Mouse (Mus musculus) hindbrain, postnatal 0 days (tissue): ENCODE measurements around the gene Vps53. TPM values are rescaled to one million over a fixed set of nuclear protein-coding genes. Genes with fewer than 3 reads are reported as not detected.

Experiments used
- ATAC-seq: fragments of 200-750 bp; cut with Nextera tagmentation; 2 replicates; pipeline ENCODE4 v1.8.0; 2017; ENCODE audit warnings: mild to moderate bottlenecking, moderate TSS enrichment, moderate library complexity
- DNase-seq: peaks from one replicate; pipeline ENCODE4 v3.0.0-alpha.2; 2015; ENCODE audit warnings: low spot score
- H3K27ac ChIP-seq: fragments of 300-500 bp; sonication (generic); 2 replicates; pipeline ENCODE4 v1.5.1; 2014; ENCODE audit warnings: mild to moderate bottlenecking
- H3K27me3 ChIP-seq: fragments of 300-500 bp; sonication (generic); 2 replicates; pipeline ENCODE4 v1.6.1; 2014; ENCODE audit warnings: low read length, mixed read lengths; ENCODE audit not compliant: insufficient read depth
- H3K36me3 ChIP-seq: fragments of 300-500 bp; sonication (generic); 2 replicates; pipeline ENCODE4 v1.6.1; 2014; ENCODE audit warnings: low read length, mixed read lengths; ENCODE audit not compliant: insufficient read depth
- H3K4me1 ChIP-seq: fragments of 300-500 bp; sonication (generic); 2 replicates; pipeline ENCODE4 v1.6.1; 2014; ENCODE audit warnings: antibody characterized with exemption, low read length, mixed read lengths; ENCODE audit not compliant: insufficient read depth
- H3K4me2 ChIP-seq: fragments of 300-500 bp; sonication (generic); 2 replicates; pipeline ENCODE4 v1.6.1; 2014; ENCODE audit warnings: low read depth, mild to moderate bottlenecking, low read length, moderate library complexity, mixed read lengths
- H3K4me3 ChIP-seq: fragments of 300-500 bp; sonication (generic); 2 replicates; pipeline ENCODE4 v1.5.1; 2014; ENCODE audit warnings: low read length
- H3K9ac ChIP-seq: fragments of 300-500 bp; sonication (generic); replicated peaks from 2 replicates; pipeline ENCODE4 v1.6.1; 2014; ENCODE audit warnings: mild to moderate bottlenecking, low read length, moderate library complexity, mixed read lengths
- H3K9me3 ChIP-seq: fragments of 300-500 bp; sonication (generic); 2 replicates; pipeline ENCODE4 v1.6.1; 2016; ENCODE audit warnings: low read length, mixed read lengths
- CTCF ChIP-seq: IDR thresholded peaks from 2 replicates; pipeline ENCODE4 v1.5.1; 2016; ENCODE audit warnings: antibody characterized with exemption, control low read depth, low read depth
- WGBS: fragments of 180-500 bp; shearing (Covaris S2); extraction: QIAGEN DNeasy Blood & Tissue Kit; methylation state at CpG from one replicate; pipeline ENCODE4 v1.1.7; 2014; 5-methylcytosine and 5-hydroxymethylcytosine counted together
- polyA plus RNA-seq: library from polyadenylated mRNA; unstranded; fragments of >200 nt; fragmentation: Nextera tagmentation; extraction: Ambion mirVana; gene quantifications from 2 replicates; pipeline ENCODE4 v1.2.1, GENCODE M21; 2015
- total RNA-seq: library from RNA; depleted of rRNA; stranded (reverse); fragments of >200 nt; gene quantifications from 2 replicates; pipeline ENCODE4 v1.2.3, GENCODE M21; 2014

Gene Vps53
- total and polyA plus RNA-seq, 2 experiments from 2014 or later, result 42.8 to 59.0 TPM

- ATAC-seq, result no peak
- peaks cover 12% of the 10 kb centered on the region; the same call in 1 of the 2 replicates for H3K36me3 ChIP-seq
Observed at GRCm38 (mm10) chr11:76170207-76170606, 9.2 kb downstream of the Vps53 start.

GRCm38 (mm10) chr11:76168976-76169375, 10.5 kb downstream of the Vps53 start:
- Histone ChIP-seq H3K4me2 (no peak overlapping the region), H3K9ac (no peak overlapping the region), H3K4me1 (no peaks in the 10 kb centered on the region), H3K27ac (no peak overlapping the region), H3K36me3 (peaks cover 12% of the 10 kb centered on the region; the same call in 1 of the 2 replicates), H3K27me3 (no peaks in the 10 kb centered on the region), H3K4me3 (no peak overlapping the region), H3K9me3 (no peaks in the 10 kb centered on the region)
- TF ChIP-seq CTCF, result no peak
- DNase-seq (peak; percentile 61), ATAC-seq (no peak)
- WGBS, result 62% methylated on average over 3 of the region's 3 CpGs

More at GRCm38 (mm10) chr11:76170207-76170606, 9.2 kb downstream of the Vps53 start:
- H3K27me3 ChIP-seq, result no peaks in the 10 kb centered on the region
- no peak overlapping the region for H3K9ac ChIP-seq
- WGBS, result 37% methylated on average over 5 of the region's 5 CpGs
- no peak overlapping the region for H3K4me2 ChIP-seq
- TF ChIP-seq CTCF, result no peak
- no peaks in the 10 kb centered on the region for H3K9me3 ChIP-seq
- DNase-seq, result peak; percentile 43
- no peaks in the 10 kb centered on the region for H3K4me1 ChIP-seq
- H3K27ac ChIP-seq, result no peak overlapping the region
- no peak overlapping the region for H3K4me3 ChIP-seq

- TF ChIP-seq CTCF, result peak; percentile 80
- 0 out of 2 replicates have a peak, but pooled peaks have one; percentile 18 for ATAC-seq
- peak; percentile 83 for DNase-seq
- H3K4me1 ChIP-seq, result no peaks in the 10 kb centered on the region
- peaks cover 13% of the 10 kb centered on the region for H3K36me3 ChIP-seq
- no peak overlapping the region for H3K27ac ChIP-seq
- 27% methylated on average over 5 of the region's 5 CpGs for WGBS
- H3K27me3 ChIP-seq, result no peaks in the 10 kb centered on the region
- no peaks in the 10 kb centered on the region for H3K9me3 ChIP-seq
- no peak overlapping the region for H3K4me3 ChIP-seq
- no peak overlapping the region for H3K9ac ChIP-seq
- no peak overlapping the region for H3K4me2 ChIP-seq
Observed at GRCm38 (mm10) chr11:76167079-76167765, 12.2 kb downstream of the Vps53 start.

GRCm38 (mm10) chr11:76166657-76167056, 12.8 kb downstream of the Vps53 start:
- no peak for ATAC-seq

GRCm38 (mm10) chr11:76160251-76160650, 19.2 kb downstream of the Vps53 start:
- Histone ChIP-seq H3K4me2 (no peak overlapping the region), H3K9me3 (no peaks in the 10 kb centered on the region), H3K4me3 (no peak overlapping the region), H3K27ac (no peak overlapping the region), H3K27me3 (no peaks in the 10 kb centered on the region), H3K36me3 (peaks cover 31% of the 10 kb centered on the region), H3K4me1 (no peaks in the 10 kb centered on the region), H3K9ac (no peak overlapping the region)
- WGBS, result 71% methylated on average over 6 of the region's 6 CpGs
- ATAC-seq (no peak), DNase-seq (no peak)
- no peak for TF ChIP-seq CTCF

More at GRCm38 (mm10) chr11:76166657-76167056, 12.8 kb downstream of the Vps53 start:
- Histone ChIP-seq H3K9ac (no peak overlapping the region), H3K4me2 (no peak overlapping the region), H3K27me3 (no peaks in the 10 kb centered on the region), H3K4me1 (no peaks in the 10 kb centered on the region), H3K36me3 (peaks cover 13% of the 10 kb centered on the region), H3K9me3 (no peaks in the 10 kb centered on the region), H3K4me3 (no peak overlapping the region), H3K27ac (no peak overlapping the region)
- no peak for DNase-seq
- 94% methylated on average over 4 of the region's 4 CpGs for WGBS
- TF ChIP-seq CTCF, result no peak

- WGBS, result 93% methylated on average over 2 of the region's 2 CpGs
- Histone ChIP-seq H3K4me3 (no peak overlapping the region), H3K4me2 (no peak overlapping the region), H3K4me1 (no peaks in the 10 kb centered on the region), H3K9me3 (no peaks in the 10 kb centered on the region), H3K27me3 (no peaks in the 10 kb centered on the region), H3K9ac (no peak overlapping the region), H3K27ac (no peak overlapping the region), H3K36me3 (peaks cover 24% of the 10 kb centered on the region)
- no peak for ATAC-seq
- TF ChIP-seq CTCF, result no peak
- no peak for DNase-seq
Observed at GRCm38 (mm10) chr11:76158375-76158774, 21.1 kb downstream of the Vps53 start.

GRCm38 (mm10) chr11:76154861-76155260, 24.6 kb downstream of the Vps53 start:
- no peaks in the 10 kb centered on the region for H3K4me1 ChIP-seq
- 87% methylated on average over 2 of the region's 2 CpGs for WGBS
- no peaks in the 10 kb centered on the region for H3K9me3 ChIP-seq
- ATAC-seq (no peak), DNase-seq (no peak)
- H3K27me3 ChIP-seq, result no peaks in the 10 kb centered on the region
- H3K27ac ChIP-seq, result no peak overlapping the region
- no peak overlapping the region for H3K9ac ChIP-seq
- no peak overlapping the region for H3K4me2 ChIP-seq
- H3K4me3 ChIP-seq, result no peak overlapping the region
- peaks cover 11% of the 10 kb centered on the region; the same call in 1 of the 2 replicates for H3K36me3 ChIP-seq
- TF ChIP-seq CTCF, result no peak
